Mouse (Mus musculus) limb, embryonic 12.5 days (tissue): Measurements from ENCODE around the gene Kcnk10. TPM values are rescaled to one million over a fixed set of nuclear protein-coding genes. Genes with fewer than 3 reads are reported as not detected.

Experiments used
- ATAC-seq: fragments of 200-750 bp; cut with Nextera tagmentation; 2 replicates; pipeline ENCODE4 v1.8.0; 2017; ENCODE audit warnings: low read depth, moderate TSS enrichment; ENCODE audit not compliant: insufficient number of reproducible peaks, insufficient read depth, low FRiP score, low TSS enrichment
- H3K27ac ChIP-seq: fragments of 300-500 bp; sonication (generic); 2 replicates; pipeline ENCODE4 v1.5.1; 2016; ENCODE audit warnings: mild to moderate bottlenecking, moderate library complexity
- H3K27me3 ChIP-seq: fragments of 300-500 bp; sonication (generic); 2 replicates; pipeline ENCODE4 v1.6.1; 2016; ENCODE audit warnings: mild to moderate bottlenecking, moderate library complexity
- H3K36me3 ChIP-seq: fragments of 300-500 bp; sonication (generic); 2 replicates; pipeline ENCODE4 v1.6.1; 2016; ENCODE audit warnings: mild to moderate bottlenecking, moderate library complexity
- H3K4me1 ChIP-seq: fragments of 300-500 bp; sonication (generic); replicated peaks from 2 replicates; pipeline ENCODE4 v1.6.1; 2016
- H3K4me2 ChIP-seq: fragments of 300-500 bp; sonication (generic); 2 replicates; pipeline ENCODE4 v1.6.1; 2016; ENCODE audit warnings: mild to moderate bottlenecking, moderate library complexity
- H3K4me3 ChIP-seq: fragments of 300-500 bp; sonication (generic); replicated peaks from 2 replicates; pipeline ENCODE4 v1.5.1; 2016; ENCODE audit warnings: mild to moderate bottlenecking
- H3K9ac ChIP-seq: fragments of 300-500 bp; sonication (generic); replicated peaks from 2 replicates; pipeline ENCODE4 v1.6.1; 2016; ENCODE audit warnings: mild to moderate bottlenecking, moderate library complexity
- H3K9me3 ChIP-seq: fragments of 300-500 bp; sonication (generic); 2 replicates; pipeline ENCODE4 v1.6.1; 2016; ENCODE audit warnings: mild to moderate bottlenecking, moderate library complexity
- WGBS: fragments of 180-500 bp; shearing (Covaris S2); methylation state at CpG from one replicate; pipeline ENCODE4 v1.1.7; 2016; 5-methylcytosine and 5-hydroxymethylcytosine counted together
- polyA plus RNA-seq: library from polyadenylated mRNA; unstranded; fragments of >200 nt; fragmentation: Nextera tagmentation; extraction: Ambion mirVana; gene quantifications from 2 replicates; pipeline ENCODE4 v1.2.1, GENCODE M21; 2016

Gene Kcnk10
- polyA plus RNA-seq, 1 experiment from 2014 or later, result 0.21 TPM

- no peaks in the 10 kb centered on the region for H3K36me3 ChIP-seq
- H3K4me3 ChIP-seq, result no peak overlapping the region
- no peak overlapping the region for H3K9ac ChIP-seq
- no peak overlapping the region for H3K27ac ChIP-seq
- ATAC-seq, result no peak
- no peaks in the 10 kb centered on the region for H3K9me3 ChIP-seq
- H3K4me2 ChIP-seq, result no peak overlapping the region
- no peaks in the 10 kb centered on the region for H3K4me1 ChIP-seq
- 87% methylated on average over 6 of the region's 6 CpGs for WGBS
- H3K27me3 ChIP-seq, result no peaks in the 10 kb centered on the region
These were observed 42.1 kb downstream of the Kcnk10 start for GRCm38 (mm10) chr12:98536036-98536435.

- WGBS, result 80% methylated on average over 9 of the region's 9 CpGs
- H3K9ac ChIP-seq, result no peak overlapping the region
- no peaks in the 10 kb centered on the region for H3K36me3 ChIP-seq
- H3K9me3 ChIP-seq, result no peaks in the 10 kb centered on the region
- no peak for ATAC-seq
- H3K27ac ChIP-seq, result no peak overlapping the region
- no peaks in the 10 kb centered on the region for H3K27me3 ChIP-seq
- no peak overlapping the region for H3K4me3 ChIP-seq
- H3K4me2 ChIP-seq, result no peak overlapping the region
- no peaks in the 10 kb centered on the region for H3K4me1 ChIP-seq
These were observed 42.6 kb downstream of the Kcnk10 start for GRCm38 (mm10) chr12:98535494-98535901.

GRCm38 (mm10) chr12:98528635-98529034 lies 49.5 kb downstream of the Kcnk10 start:
- ATAC-seq, result no peak
- WGBS, result 91% methylated on average over 8 of the region's 8 CpGs
- Histone ChIP-seq H3K9me3 (no peaks in the 10 kb centered on the region), H3K4me3 (no peak overlapping the region), H3K4me2 (no peak overlapping the region), H3K36me3 (no peaks in the 10 kb centered on the region), H3K9ac (no peak overlapping the region), H3K4me1 (no peaks in the 10 kb centered on the region), H3K27me3 (no peaks in the 10 kb centered on the region), H3K27ac (no peak overlapping the region)

GRCm38 (mm10) chr12:98525361-98525760 lies 52.7 kb downstream of the Kcnk10 start:
- Histone ChIP-seq H3K36me3 (no peaks in the 10 kb centered on the region), H3K27me3 (no peaks in the 10 kb centered on the region), H3K9ac (no peak overlapping the region), H3K4me2 (no peak overlapping the region), H3K4me1 (no peaks in the 10 kb centered on the region), H3K4me3 (no peak overlapping the region), H3K27ac (no peak overlapping the region), H3K9me3 (no peaks in the 10 kb centered on the region)
- ATAC-seq, result no peak
- WGBS, result 84% methylated on average over 8 of the region's 8 CpGs

- Histone ChIP-seq H3K27me3 (no peaks in the 10 kb centered on the region), H3K27ac (no peak overlapping the region), H3K36me3 (no peaks in the 10 kb centered on the region), H3K4me3 (no peak overlapping the region), H3K9me3 (no peaks in the 10 kb centered on the region), H3K4me2 (no peak overlapping the region), H3K9ac (no peak overlapping the region), H3K4me1 (no peaks in the 10 kb centered on the region)
- ATAC-seq, result no peak
- 81% methylated on average over 13 of the region's 13 CpGs for WGBS
These were observed 53.5 kb downstream of the Kcnk10 start for GRCm38 (mm10) chr12:98524331-98525311.

- Histone ChIP-seq H3K27me3 (no peaks in the 10 kb centered on the region), H3K4me2 (no peak overlapping the region), H3K9ac (no peak overlapping the region), H3K27ac (no peak overlapping the region), H3K4me1 (no peaks in the 10 kb centered on the region), H3K4me3 (no peak overlapping the region), H3K9me3 (no peaks in the 10 kb centered on the region), H3K36me3 (no peaks in the 10 kb centered on the region)
- ATAC-seq, result no peak
- 84% methylated on average over 4 of the region's 4 CpGs for WGBS
These were observed 56.8 kb downstream of the Kcnk10 start for GRCm38 (mm10) chr12:98521311-98521710.

GRCm38 (mm10) chr12:98520568-98520931 lies 57.6 kb downstream of the Kcnk10 start:
- Histone ChIP-seq H3K9me3 (no peaks in the 10 kb centered on the region), H3K4me3 (no peak overlapping the region), H3K9ac (no peak overlapping the region), H3K36me3 (no peaks in the 10 kb centered on the region), H3K27me3 (no peaks in the 10 kb centered on the region), H3K4me2 (no peak overlapping the region), H3K27ac (no peak overlapping the region), H3K4me1 (no peaks in the 10 kb centered on the region)
- no peak for ATAC-seq
- WGBS, result 58% methylated on average over 4 of the region's 4 CpGs

GRCm38 (mm10) chr12:98519866-98520567 lies 58.1 kb downstream of the Kcnk10 start:
- Histone ChIP-seq H3K4me2 (no peak overlapping the region), H3K9me3 (no peaks in the 10 kb centered on the region), H3K9ac (no peak overlapping the region), H3K27ac (no peak overlapping the region), H3K4me1 (no peaks in the 10 kb centered on the region), H3K27me3 (no peaks in the 10 kb centered on the region), H3K36me3 (no peaks in the 10 kb centered on the region), H3K4me3 (no peak overlapping the region)
- ATAC-seq, result no peak
- WGBS, result 54% methylated on average over 7 of the region's 7 CpGs

GRCm38 (mm10) chr12:98505601-98506000 lies 72.5 kb downstream of the Kcnk10 start:
- no peak overlapping the region for H3K27ac ChIP-seq
- H3K9ac ChIP-seq, result no peak overlapping the region
- ATAC-seq, result no peak
- H3K27me3 ChIP-seq, result no peaks in the 10 kb centered on the region
- 66% methylated on average over 4 of the region's 4 CpGs for WGBS
- H3K4me3 ChIP-seq, result no peak overlapping the region
- no peaks in the 10 kb centered on the region; the same call in 1 of the 2 replicates for H3K4me1 ChIP-seq
- H3K9me3 ChIP-seq, result no peaks in the 10 kb centered on the region
- H3K4me2 ChIP-seq, result no peak overlapping the region
- H3K36me3 ChIP-seq, result no peaks in the 10 kb centered on the region

- 68% methylated on average over 11 of the region's 11 CpGs for WGBS
- Histone ChIP-seq H3K27me3 (no peaks in the 10 kb centered on the region), H3K36me3 (no peaks in the 10 kb centered on the region), H3K4me1 (no peaks in the 10 kb centered on the region; the same call in 1 of the 2 replicates), H3K9me3 (no peaks in the 10 kb centered on the region), H3K9ac (no peak overlapping the region), H3K4me2 (no peak overlapping the region), H3K27ac (no peak overlapping the region), H3K4me3 (no peak overlapping the region)
- no peak for ATAC-seq
These were observed 76.4 kb downstream of the Kcnk10 start for GRCm38 (mm10) chr12:98501528-98502280.

GRCm38 (mm10) chr12:98501045-98501444 lies 77.1 kb downstream of the Kcnk10 start:
- ATAC-seq, result no peak
- WGBS, result 89% methylated on average over 4 of the region's 4 CpGs
- Histone ChIP-seq H3K27me3 (no peaks in the 10 kb centered on the region), H3K4me1 (no peaks in the 10 kb centered on the region; the same call in 1 of the 2 replicates), H3K9me3 (no peaks in the 10 kb centered on the region), H3K27ac (no peak overlapping the region), H3K9ac (no peak overlapping the region), H3K36me3 (no peaks in the 10 kb centered on the region), H3K4me2 (no peak overlapping the region), H3K4me3 (no peak overlapping the region)
